Mouse (Mus musculus): ENCODE data around the gene St6galnac1. TPM values are rescaled to one million over a fixed set of nuclear protein-coding genes. Genes with fewer than 3 reads are reported as not detected.
"Not testable (repeated sequence)": the region's sequence is repeated elsewhere in the genome, so short reads cannot be mapped to it uniquely, and the experiment has no call there.

St6galnac1 gene
- polyA plus RNA-seq, 1 experiment, result not detected

DNA sequence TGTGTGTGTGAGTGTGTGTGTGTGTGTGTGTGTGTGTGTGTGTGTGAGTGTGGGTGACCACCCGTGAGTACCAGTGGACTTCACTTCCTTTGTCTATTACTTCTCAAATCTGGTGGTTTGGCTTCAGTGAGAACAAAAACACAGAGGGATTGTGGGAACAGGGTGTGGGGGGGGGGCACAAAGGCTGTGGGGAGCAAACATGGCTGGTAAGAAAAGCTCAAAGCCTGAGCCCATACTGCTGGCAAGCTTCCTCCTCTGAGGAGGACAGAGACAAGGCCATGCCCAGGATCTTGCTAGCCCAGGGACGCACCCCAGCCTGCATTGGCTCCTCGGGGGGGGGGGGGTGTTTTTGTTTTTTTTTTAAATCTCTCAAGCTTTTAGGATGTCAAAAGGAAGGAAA is 32.2 kb upstream of the St6galnac1 start:
- DNase-seq (ENCODE audit: low read depth), result no peak

DNA sequence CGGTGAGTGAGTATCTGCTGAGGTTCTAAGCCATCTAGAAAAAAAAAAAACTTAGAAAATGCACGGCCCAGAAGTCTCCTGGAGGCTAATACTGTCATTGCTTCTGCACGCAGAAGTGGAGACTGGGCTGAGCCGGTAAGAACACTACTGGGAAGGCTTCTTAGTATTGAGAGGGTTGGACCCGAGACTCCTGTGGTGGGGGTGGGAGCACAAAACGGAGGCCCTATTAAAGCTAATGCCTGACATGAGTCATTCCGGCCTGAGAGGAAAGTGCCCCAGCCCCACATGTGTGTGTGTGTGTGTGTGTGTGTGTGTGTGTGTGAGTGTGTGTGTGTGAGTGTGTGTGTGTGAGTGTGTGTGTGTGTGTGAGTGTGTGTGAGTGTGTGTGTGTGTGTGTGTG is 31.8 kb upstream of the St6galnac1 start:
- DNase-seq (ENCODE audit: low read depth), result no peak

DNA sequence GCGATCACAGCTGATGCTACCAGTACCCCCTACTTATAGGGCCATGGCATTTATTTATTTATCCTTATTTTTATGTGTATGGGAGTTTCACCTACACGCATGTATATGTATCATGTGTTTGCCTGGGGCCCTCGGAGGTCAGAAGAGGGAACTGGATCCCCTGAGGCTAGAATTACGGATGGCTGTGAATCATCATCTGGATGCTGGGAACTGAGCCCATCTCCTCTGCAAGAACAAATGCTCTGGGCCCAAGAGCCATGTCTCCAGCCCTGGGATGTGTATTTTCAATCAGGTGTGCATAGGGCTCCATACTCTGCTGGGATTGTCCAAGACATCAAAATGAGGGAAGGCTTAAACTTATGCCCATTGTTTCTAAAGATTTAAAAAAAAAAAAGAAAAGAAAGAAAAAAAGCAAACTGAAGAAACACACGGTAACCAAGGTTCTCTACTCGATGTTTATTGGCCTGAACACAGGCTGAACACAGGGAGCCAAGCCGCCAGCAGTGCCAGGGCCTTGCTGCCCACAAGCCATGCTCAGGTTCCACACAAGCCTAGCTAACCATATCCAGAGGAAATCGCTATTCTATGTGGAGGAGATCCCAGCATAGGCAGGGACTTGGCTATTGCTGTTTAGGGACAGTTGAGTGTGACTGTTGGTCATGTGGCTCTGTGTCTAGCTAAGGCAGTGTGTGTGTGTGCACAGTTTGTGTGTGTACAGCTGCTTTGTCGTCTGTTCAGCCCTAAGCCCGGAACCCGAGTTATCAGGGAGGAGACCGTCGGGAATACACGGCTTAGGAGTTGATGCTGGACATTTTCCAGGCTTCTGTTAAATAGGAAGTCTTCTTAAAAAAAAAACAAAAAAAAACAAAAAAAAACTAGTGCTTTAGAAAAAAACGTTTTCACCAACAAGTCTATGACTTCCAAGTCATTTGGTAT is 31.1 kb upstream of the St6galnac1 start:
- no peak for DNase-seq (ENCODE audit: low read depth)

DNA sequence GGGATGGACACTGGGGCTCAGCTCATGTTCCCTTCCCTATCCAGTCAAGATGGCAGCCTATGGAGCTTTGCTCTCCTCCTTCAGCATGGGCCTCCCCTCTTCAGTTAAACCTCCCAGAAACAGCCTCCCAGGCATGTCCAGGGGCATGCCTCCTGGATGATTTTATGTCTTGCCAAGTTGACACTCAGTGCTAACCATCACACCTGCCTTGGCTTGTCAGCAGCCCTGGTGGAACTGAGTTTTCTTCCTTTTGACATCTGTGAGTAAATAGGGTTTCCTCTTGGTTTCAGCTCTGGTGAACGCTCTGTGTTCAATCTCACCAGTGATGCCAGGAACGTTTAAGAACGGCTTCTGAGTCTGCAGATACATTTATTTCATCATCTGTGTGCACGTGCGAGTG is 27.4 kb upstream of the St6galnac1 start:
- no peak for DNase-seq (ENCODE audit: low read depth)

DNA sequence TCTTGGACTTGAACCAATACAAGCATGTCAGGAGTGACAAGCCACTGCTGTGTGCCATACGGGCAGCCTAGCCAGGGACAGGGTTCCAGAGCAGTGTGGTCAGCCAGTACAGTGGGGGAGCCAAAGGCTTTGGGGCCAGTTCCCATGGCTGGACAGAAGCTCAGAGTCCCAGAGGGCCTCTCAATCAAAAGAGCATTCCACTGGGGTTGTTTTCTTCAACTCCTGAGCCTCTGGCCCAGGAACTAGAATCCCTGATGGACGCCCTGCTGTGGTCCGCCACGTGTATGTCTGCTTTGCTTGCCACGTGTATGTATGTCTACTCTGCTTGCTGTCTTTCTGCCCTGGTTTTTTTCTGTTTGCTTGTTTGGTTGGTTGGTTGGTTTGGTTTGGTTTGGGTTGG is 25.8 kb upstream of the St6galnac1 start:
- DNase-seq (ENCODE audit: low read depth), result no peak

DNA sequence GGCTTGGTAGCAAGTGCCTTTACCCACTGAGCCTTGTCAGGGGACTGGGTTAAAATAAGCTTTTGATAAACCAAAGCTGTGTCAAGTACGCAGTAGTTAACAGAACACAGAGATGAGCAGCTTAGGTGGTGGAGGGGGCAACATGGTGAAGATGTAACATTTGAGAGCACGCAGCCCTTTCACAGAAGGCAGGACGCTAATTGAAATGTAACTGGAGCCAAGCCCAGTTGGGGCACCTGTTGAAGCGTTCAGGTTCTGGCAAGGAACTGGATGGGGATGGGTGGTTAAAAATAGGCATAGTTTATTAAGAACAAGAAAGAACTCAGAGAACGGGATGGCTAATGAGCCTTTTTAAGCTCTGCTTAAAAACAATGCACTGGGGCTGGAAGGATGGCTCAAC is 24.1 kb upstream of the St6galnac1 start:
- no peak for DNase-seq (ENCODE audit: low read depth)

DNA sequence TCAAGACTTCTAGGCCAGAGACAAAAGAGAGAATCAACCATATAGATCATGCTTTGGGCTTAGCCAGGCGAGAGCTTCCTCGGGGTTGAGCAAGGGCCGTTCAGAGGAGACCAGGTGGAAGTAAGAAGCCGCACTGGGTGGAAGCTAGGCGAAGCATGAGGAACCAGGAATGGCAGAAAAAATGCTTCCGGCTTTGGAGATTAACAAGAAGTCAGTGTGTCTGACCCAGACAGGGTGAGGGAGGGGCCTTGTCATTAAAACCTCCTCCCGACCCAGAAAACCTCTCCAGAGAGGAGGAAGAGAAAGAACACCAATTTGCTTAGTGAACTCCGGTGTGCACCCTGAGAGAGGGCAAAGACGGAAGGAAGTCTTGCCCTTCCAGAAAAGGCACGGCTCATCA is 8.9 kb upstream of the St6galnac1 start:
- no peak for DNase-seq (ENCODE audit: low read depth)

DNA sequence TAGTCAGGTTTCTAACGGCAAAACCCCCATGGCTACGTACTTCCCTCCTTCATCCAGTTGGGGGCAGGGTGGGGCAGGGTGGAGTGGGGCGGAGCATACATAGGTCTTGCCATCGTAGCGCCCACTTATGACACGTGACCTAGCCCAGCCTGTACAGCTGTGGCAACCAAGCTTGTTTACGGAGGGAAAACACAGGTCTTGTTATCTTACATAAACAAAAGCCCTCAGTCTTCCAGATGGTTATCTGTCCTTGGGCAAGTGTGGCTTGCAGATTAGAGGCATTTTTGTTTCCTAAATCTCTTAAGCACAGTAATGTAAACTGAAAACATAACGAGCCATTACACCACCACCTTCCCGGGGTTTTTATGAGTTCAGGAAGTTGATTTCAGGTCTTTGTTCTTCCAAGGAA is 7.4 kb upstream of the St6galnac1 start:
- no peak for DNase-seq (ENCODE audit: low read depth)

DNA sequence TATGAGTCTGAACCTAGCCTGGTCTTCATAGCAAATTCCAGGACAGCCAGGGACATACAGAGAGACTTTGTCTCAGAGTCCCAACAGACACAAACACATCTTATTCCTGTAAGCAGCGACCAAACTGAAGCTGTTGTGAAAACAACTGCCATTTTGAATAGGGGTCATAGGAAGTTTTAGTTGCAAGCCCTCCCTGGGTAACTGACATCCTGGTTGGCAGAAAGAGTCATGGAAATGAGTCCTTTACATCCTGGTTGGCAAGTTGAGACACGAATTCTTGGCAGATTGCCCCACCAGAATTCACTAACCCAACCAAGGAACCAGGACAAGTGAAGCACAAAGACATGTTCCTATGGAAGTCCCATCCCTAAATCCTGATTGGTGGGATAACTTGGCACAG is 2.1 kb downstream of the St6galnac1 start:
- no peak for DNase-seq (ENCODE audit: low read depth)

DNA sequence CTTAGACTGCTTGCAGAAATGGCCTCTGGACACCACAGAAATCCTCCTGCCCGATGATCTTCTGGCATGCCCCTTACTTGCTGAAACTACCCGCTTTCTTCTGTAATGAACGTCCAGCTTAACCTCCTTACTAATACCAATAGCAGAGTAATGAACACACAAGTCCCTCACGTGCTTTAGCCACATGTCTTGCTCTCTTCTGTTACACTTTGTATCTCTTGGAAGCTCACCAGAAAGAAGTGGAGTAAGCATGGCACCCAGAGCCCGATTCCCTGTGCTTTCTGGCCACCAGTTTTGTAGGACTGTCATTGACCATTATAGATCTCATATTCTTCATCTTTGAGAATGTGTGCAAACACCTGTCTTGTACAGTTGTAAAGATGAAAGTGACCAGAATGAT is 5.4 kb downstream of the St6galnac1 start:
- DNase-seq (ENCODE audit: low read depth), result no peak

DNA sequence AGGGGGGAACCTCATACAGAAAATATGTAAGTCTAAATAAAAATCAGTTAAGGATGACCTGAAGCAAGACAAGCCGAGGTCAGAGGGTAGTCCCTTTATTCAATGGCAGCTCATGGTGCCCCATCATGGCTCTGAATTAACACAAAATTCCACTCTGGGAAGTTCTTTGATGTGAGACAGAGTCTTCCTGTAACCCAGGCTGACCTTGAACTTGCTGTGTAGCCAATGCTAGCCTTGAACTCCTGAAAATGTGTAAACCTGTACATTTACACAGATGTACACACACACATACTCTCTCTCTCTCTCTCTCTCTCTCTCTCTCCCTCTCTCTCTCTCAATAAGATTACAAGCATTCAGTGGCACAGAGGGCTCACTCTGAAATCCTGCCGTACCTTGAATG is 10.4 kb downstream of the St6galnac1 start:
- DNase-seq (ENCODE audit: low read depth), result no peak

DNA sequence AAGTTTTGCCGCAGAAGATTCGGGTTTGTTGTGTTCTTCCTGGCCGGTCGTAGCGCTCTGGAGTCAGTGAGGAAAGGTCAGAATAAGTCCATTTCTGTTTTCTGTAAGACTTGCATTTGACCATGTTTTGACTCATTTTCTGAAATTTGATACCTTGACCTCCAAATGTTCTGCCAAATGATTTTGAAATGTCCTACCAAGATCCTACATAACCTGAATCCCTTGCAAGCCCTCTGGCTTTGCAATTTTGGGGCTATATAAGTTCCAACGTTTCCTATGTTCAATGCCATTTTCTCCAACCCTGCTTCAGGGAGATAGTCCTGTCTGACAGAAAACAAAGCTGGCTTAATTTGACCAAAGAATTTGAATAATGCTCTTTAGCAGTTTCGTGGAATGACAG is 11.0 kb downstream of the St6galnac1 start:
- DNase-seq (ENCODE audit: low read depth), result no peak

DNA sequence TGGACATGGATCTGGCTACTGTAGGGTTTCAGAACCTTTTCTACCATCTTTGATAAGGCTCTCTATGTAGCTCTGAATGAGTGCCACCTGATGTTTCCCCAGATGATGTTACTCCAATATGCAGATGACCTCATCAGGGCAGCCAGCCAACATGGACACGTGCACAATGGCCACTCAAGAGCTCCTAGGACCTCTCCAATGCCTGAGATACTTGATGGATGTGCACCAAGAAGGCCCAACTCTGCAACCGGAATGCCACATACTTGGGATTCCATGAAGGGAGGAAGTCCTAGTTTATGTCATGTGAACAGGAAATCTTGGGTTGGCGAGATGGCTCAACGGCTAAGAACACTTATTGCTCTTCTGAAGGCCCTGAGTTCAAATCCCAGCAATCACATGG is 20.1 kb downstream of the St6galnac1 start:
- no peak for DNase-seq (ENCODE audit: low read depth)

DNA sequence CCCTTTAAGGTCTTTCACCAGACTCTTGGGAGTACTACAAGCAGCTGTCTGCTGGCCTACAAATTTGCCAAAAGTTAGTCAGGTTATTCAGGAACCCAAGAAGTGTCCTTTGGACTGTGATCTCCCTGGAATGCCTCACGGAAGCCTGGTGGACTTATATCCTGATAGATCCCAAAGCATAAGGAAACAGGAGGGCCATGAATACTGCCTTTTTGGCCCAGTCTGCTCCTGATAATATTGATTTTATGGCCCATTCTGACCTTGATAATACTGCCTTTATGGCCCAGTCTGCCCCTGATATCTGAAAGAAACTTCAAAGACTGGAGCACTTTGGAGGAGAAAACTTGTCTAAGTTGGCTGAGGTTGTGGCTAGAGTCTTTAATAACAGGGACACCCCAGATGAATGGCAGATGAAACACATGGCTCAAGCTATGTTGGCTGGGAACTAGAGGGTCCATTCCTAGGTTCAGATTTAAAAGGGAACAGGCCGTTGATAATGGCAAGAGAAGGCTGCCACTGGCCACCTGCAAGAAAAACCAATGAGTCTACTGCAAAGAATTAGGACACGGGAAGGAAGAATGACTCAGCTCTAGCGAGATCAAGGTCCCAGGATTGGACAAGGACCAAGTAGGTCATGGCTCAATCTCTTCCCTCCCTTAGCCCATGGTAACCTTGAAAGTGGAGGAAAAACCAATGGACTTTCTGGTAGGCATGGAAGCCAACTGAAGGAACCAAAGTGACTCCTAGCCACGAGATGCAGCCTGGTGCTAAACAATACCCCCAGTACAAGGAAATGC is 21.4 kb downstream of the St6galnac1 start:
- no peak for DNase-seq (ENCODE audit: low read depth)

DNA sequence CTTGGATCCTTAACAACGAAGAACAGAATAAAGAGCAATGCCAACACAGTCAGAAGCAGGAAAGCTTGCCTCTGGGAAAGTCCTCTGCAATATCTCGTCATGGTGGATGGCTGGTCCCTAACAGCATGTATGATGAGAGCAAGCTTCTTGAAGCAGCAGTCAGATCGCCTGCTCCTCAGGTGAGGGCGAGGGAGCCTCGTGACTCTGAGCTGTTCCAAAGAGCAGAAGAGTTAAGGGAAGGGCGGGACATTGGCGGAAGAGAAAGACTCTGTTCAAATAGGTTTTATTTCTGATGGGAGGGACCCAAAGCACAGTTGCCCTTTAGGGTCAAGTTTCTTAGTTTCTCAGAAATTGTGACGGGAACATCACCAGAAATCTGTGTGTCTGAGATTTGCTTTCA is 25.6 kb downstream of the St6galnac1 start:
- DNase-seq (ENCODE audit: low read depth), result no peak

DNA sequence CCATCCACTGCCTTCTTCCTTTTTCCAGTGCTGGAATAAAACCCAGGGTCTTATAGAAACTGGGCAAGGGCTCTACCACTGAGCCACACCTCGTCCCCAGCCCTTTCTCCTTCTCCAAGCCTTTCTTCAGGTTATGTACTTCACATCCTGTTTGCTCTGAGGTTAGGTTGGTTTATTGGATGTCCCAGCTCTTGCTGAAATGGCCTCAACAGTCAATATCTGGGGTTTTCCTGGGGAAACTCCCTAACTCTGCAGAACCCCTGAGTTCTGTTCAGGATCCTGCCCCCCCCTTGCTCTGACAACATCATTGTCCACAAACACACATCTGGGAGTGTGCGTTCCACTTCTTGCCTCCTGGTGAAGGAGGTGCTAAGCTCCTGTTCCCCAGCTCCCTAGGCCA is 26.6 kb downstream of the St6galnac1 start:
- DNase-seq (ENCODE audit: low read depth), result not testable (repeated sequence)

DNA sequence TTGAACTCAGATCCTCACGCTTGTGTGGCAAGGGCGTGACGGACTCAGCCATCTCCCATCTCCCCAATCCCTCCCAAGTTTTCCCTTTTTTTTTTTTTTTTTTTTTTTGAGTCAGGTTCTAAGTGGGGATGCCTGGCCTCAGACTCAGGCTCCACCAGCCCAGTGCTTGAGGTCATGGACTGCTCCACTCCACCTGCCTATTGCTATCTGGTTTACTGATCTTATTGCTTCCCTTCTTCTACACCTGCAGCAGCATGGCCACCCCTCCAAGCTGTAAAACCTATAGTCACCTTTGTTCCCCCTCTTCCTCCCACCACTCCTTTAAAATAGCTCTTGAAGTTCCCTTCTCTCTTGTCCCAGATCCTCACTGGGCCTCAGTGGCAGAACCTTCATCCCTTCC is 28.5 kb downstream of the St6galnac1 start:
- DNase-seq (ENCODE audit: low read depth), result not testable (repeated sequence)

DNA sequence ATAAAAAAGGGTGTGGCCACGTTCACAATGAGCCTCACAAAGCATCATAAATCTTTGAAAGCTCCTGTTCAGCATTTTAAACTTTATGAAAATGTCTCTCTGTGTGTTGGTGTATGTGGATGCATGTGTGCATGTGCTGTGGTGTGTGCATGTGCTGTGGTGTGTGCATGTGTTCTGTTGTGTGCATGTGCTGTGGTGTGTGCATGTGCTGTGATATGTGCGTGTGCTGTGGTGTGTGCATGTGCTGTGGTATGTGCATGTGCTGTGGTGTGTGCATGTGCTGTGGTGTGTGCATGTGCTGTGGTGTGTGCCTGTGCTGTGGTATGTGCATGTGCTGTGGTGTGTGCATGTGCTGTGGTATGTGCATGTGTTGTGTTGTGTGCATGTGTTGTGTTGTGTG is 29.9 kb downstream of the St6galnac1 start:
- DNase-seq (ENCODE audit: low read depth), result not testable (repeated sequence)

DNA sequence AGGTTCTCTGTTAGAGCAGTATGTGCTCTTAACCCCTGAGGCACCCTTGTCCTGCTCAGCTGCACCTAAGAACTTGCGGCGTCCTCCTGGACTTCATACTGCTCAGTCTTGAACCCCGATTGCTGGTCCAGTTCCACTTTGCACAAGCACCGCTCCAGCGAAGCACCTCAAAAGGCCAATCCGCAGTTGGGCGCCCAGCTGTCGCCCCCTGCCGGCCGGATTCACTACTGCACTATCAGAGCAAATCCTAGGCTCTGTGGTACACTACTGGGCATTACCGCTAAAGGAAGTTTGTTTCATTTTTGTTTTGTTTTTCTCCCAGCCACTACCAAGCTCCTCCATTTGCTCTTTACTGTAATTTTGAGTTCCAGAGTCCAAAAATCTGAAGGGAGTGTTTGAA is 36.9 kb downstream of the St6galnac1 start:
- DNase-seq (ENCODE audit: low read depth), result no peak

DNA sequence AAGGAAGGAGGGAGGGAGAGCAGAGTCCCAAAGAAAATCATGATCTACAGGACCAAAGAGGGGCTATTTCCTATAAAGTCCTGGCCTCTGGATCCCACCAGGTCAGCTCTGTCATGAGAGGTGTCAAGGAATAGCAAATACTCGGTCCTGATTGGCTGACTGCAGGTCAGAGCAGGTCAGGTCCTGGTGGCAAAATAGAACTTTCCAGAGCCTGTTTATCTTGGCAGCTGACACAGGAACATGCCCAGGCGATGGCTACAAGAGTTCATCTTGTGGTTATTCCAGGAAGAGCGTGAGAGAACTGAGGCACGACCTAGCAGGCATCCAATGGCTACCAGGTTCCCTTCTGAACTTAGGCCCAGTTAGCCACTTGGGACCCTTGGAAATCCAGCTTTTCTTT is 42.8 kb downstream of the St6galnac1 start:
- DNase-seq (ENCODE audit: low read depth), result no peak

DNA sequence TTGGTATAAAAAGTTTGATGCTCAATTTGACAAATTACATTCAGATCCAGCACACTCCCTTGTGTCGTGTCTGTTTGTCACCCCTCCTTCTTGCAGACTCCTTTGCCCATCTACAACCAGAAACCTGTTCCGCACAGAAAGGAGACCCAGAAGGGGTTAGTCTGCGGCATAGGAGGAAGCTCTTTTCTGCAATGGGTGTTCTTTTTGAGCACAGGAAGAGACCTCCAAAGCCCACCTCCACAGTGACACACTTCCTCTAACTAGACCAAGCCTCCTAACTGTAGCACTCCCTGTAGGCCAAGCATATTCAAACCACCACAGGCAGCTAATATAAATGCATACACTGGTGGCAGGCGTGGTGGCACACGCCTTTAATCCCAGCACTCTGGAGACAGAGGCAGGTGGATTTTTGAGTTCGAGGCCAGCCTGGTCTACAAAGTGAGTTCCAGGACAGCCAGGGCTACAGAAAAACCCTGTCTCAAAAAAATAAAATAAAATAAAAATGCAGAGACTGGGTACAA is 44.2 kb downstream of the St6galnac1 start:
- DNase-seq (ENCODE audit: low read depth), result not testable (repeated sequence)

DNA sequence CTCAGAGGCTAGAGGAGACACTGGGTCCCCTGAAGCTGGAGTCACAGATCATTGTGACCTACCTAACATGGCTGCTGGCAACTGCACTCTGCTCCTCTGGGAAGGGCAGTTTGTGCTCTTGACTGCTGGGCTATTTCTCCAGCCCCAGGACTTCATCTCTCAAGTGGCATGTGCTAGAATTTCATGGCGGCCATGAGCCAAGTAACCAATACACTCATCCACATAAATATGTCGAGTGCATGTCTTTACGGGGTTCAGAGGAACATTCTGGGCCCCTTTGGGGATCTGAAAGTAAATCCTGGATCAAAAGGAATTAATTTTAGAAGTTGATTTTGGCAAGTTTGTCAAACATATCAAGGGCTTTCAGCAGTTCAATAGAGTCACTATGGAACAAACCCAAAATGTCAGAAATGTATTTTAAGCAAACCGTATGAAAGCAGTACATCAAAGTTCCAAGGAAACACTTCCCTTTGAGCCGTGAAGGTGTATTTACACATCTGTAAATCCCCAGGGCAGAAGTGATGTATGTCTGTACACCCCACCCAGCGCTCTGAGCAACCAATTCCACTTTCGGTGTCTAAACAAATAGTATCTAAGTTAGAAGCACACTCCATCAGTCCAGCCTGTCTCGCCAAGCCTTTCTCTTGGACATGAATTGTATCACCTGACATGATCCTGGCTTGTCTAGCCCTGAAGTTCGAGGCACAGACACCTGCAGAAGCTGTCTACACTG is 45.9 kb downstream of the St6galnac1 start:
- no peak for DNase-seq (ENCODE audit: low read depth)

Data from gonadal fat pad, adult 2 months (tissue).